Mouse (Mus musculus): ENCODE measurements around the gene Fbxl7. TPM values are rescaled to one million over a fixed set of nuclear protein-coding genes. Genes with fewer than 3 reads are reported as not detected.

Fbxl7 gene
- polyA plus RNA-seq, 2 experiments, result 0.56 to 0.57 TPM

DNA sequence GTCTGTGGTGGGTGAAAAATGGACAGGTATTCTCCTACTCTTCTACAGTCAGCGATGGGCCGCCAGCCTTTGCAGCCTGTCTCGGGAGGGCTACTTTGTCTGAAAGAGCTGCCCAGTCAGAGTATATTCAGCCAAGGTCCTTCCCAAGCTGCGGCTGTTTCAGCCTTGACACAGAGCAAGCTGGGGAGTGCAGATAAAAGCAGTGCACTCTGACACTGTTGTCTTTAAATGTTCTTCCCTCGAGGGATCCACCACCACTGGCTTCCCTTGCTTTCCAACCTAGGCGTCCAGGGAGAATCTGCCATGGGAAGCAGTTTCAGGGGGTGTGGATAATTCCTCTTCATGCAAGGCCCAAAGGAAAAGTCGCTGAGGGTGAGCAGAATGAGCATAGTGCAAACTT is 177.4 kb downstream of the Fbxl7 start:
- TF ChIP-seq EP300 (IDR thresholded peaks at IDR 0.05; ENCODE audit: low read depth) (no peak), CTCF (IDR thresholded peaks at IDR 0.05; ENCODE audit: low read depth) (no peak)
- H3K4me3 ChIP-seq (ENCODE audit: insufficient read depth in 1 of 2, low read depth in 2 of 2, low read length in 2 of 2), result no peak overlapping the region
- H3K27me3 ChIP-seq (ENCODE audit: control insufficient read depth, insufficient read depth, low read length), result no peaks in the 10 kb centered on the region
- DNase-seq (ENCODE audit: low read depth in 3 of 3, low spot score in 3 of 3) (no peak), ATAC-seq (ENCODE audit: insufficient read depth) (no peak)
- 30% methylated on average over 7 of the region's 7 CpGs for WGBS (ENCODE audit: insufficient replicate concordance)
- no peak overlapping the region for H3K4me2 ChIP-seq (ENCODE audit: low read depth)
- H3K9ac ChIP-seq (replicated peaks), result no peak overlapping the region
- H3K9me3 ChIP-seq (ENCODE audit: control insufficient read depth, low read length), result no peaks in the 10 kb centered on the region
- no peaks in the 10 kb centered on the region for H3K36me3 ChIP-seq (replicated peaks; ENCODE audit: control insufficient read depth, insufficient read depth, low read depth)
- H3K4me1 ChIP-seq (replicated peaks; ENCODE audit: control insufficient read depth in 2 of 2, insufficient read depth in 2 of 2, low read length in 1 of 2), result peaks cover 0 to 4% of the 10 kb centered on the region in 2 experiments; a peak in 2 of 4 replicates
- H3K27ac ChIP-seq, result no peak overlapping the region

DNA sequence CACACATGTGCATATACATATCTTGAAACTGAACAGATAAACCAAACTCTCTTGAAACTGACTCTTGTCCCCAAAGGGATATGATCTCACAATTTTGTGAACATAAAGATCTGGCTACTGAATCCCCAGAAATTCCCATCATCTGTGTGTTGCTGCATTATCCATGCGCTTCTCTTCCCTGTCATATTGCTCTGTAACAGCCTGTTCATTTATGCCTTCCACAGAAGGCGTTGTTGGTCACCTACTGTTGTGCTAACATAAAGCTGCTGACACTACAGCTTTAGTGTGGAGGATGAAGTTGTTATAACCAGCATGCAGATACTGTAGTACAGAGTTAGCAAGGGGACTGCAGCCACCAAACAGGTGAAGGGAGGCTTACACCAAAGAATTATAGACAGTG is 179.2 kb downstream of the Fbxl7 start:
- 68% methylated on average over 2 of the region's 2 CpGs for WGBS (ENCODE audit: insufficient replicate concordance)
- Histone ChIP-seq H3K27me3 (ENCODE audit: control insufficient read depth, insufficient read depth, low read length) (no peaks in the 10 kb centered on the region), H3K36me3 (replicated peaks; ENCODE audit: control insufficient read depth, insufficient read depth, low read depth) (no peaks in the 10 kb centered on the region), H3K27ac (no peak overlapping the region), H3K9me3 (ENCODE audit: control insufficient read depth, low read length) (no peaks in the 10 kb centered on the region), H3K9ac (replicated peaks) (no peak overlapping the region), H3K4me2 (ENCODE audit: low read depth) (no peak overlapping the region), H3K4me1 (replicated peaks; ENCODE audit: control insufficient read depth in 2 of 2, insufficient read depth in 2 of 2, low read length in 1 of 2) (peaks cover 0 to 4% of the 10 kb centered on the region in 2 experiments; a peak in 2 of 4 replicates), H3K4me3 (ENCODE audit: insufficient read depth in 1 of 2, low read depth in 2 of 2, low read length in 2 of 2) (no peak overlapping the region)
- TF ChIP-seq EP300 (IDR thresholded peaks at IDR 0.05; ENCODE audit: low read depth) (no peak), CTCF (IDR thresholded peaks at IDR 0.05; ENCODE audit: low read depth) (no peak)
- ATAC-seq (ENCODE audit: insufficient read depth) (no peak), DNase-seq (ENCODE audit: low read depth in 3 of 3, low spot score in 3 of 3) (no peak)

DNA sequence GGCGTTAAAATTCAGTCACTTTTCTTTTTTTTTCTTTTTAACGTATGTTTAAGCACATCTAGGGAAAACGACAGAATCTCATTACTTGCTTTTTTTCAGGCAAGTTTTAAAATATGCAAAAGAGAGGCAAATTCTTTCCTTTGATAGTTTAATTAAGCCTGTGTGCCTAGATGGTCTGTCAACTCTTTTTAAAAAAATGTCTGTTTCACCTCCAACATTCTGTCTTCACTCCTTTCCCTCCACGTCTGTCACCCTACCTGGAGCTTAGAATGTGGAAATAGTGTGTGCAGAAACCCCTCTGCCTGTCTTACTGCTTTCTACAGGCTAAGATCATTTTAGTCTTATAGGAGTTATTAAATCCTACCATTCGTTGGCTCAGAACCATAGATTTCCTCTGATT is 179.7 kb downstream of the Fbxl7 start:
- DNase-seq (ENCODE audit: low read depth in 3 of 3, low spot score in 3 of 3), result no peak

DNA sequence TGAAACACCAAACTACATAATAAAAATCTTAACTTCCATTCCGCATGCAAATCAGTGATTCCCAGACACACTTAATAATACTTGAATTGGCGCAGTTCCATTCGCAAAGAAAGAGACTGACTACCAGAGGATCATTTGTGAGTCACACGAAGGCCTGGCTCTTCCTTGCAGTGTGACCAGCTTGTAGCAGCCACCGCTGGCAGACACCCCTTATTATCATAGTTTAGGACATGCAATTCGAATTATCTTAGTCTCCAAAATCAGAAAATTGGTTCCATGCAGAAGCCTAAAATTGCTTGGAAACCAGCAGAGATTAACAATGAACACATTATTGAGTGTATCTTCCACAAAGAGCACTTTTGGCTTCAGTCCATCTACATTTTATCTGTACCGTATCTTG is 183.1 kb downstream of the Fbxl7 start:
- H3K36me3 ChIP-seq (replicated peaks; ENCODE audit: control insufficient read depth, insufficient read depth, low read depth), result no peaks in the 10 kb centered on the region
- no peaks in the 10 kb centered on the region; a peak in 1 of 4 replicates for H3K4me1 ChIP-seq (replicated peaks; ENCODE audit: control insufficient read depth in 2 of 2, insufficient read depth in 2 of 2, low read length in 1 of 2)
- no peaks in the 10 kb centered on the region for H3K9me3 ChIP-seq (ENCODE audit: control insufficient read depth, low read length)
- H3K27me3 ChIP-seq (ENCODE audit: control insufficient read depth, insufficient read depth, low read length), result no peaks in the 10 kb centered on the region
- H3K9ac ChIP-seq (replicated peaks), result no peak overlapping the region
- no peak overlapping the region for H3K27ac ChIP-seq
- TF ChIP-seq CTCF (IDR thresholded peaks at IDR 0.05; ENCODE audit: low read depth), result no peak
- TF ChIP-seq EP300 (IDR thresholded peaks at IDR 0.05; ENCODE audit: low read depth), result no peak
- H3K4me2 ChIP-seq (ENCODE audit: low read depth), result no peak overlapping the region
- H3K4me3 ChIP-seq (ENCODE audit: insufficient read depth in 1 of 2, low read depth in 2 of 2, low read length in 2 of 2), result no peak overlapping the region
- WGBS (ENCODE audit: insufficient replicate concordance), result 62% methylated on average over 7 of the region's 7 CpGs
- ATAC-seq (ENCODE audit: insufficient read depth) (no peak), DNase-seq (ENCODE audit: low read depth in 3 of 3, low spot score in 3 of 3) (no peak)

More for the DNA sequence above, 179.7 kb downstream of the Fbxl7 start:
- Histone ChIP-seq H3K36me3 (replicated peaks; ENCODE audit: control insufficient read depth, insufficient read depth, low read depth) (no peaks in the 10 kb centered on the region), H3K4me3 (ENCODE audit: insufficient read depth in 1 of 2, low read depth in 2 of 2, low read length in 2 of 2) (no peak overlapping the region), H3K4me1 (replicated peaks; ENCODE audit: control insufficient read depth in 2 of 2, insufficient read depth in 2 of 2, low read length in 1 of 2) (peaks cover 0 to 4% of the 10 kb centered on the region in 2 experiments; a peak in 2 of 4 replicates), H3K9me3 (ENCODE audit: control insufficient read depth, low read length) (no peaks in the 10 kb centered on the region), H3K27ac (no peak overlapping the region), H3K27me3 (ENCODE audit: control insufficient read depth, insufficient read depth, low read length) (no peaks in the 10 kb centered on the region), H3K9ac (replicated peaks) (no peak overlapping the region), H3K4me2 (ENCODE audit: low read depth) (no peak overlapping the region)
- TF ChIP-seq EP300 (IDR thresholded peaks at IDR 0.05; ENCODE audit: low read depth), result no peak
- TF ChIP-seq CTCF (IDR thresholded peaks at IDR 0.05; ENCODE audit: low read depth), result no peak
- ATAC-seq (ENCODE audit: insufficient read depth), result no peak
- WGBS (ENCODE audit: insufficient replicate concordance), result 57% methylated on average over 5 of the region's 5 CpGs

DNA sequence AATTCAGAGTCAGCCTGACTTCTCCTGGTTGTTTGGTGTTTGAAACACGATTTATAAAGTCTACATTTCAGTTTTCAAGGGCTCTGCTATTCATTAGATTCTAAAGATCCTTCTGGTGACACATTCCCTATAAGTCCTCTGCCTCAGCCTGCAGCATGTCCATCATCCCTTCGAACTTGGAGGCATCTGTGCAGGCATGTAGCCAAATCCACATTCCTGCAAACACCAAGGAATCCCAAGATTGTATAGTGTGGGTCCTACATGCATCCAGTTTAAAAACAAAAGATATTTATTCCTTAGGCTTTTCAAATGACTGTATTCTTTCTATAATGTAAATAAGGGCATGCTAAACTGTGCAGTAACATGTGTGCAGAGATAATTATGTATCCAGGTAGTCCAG is 190.4 kb downstream of the Fbxl7 start:
- WGBS (ENCODE audit: insufficient replicate concordance), result 28% methylated on average over 2 of the region's 2 CpGs
- ATAC-seq (ENCODE audit: insufficient read depth) (no peak), DNase-seq (ENCODE audit: low read depth in 3 of 3, low spot score in 3 of 3) (no peak)
- Histone ChIP-seq H3K27ac (no peak overlapping the region), H3K4me1 (replicated peaks; ENCODE audit: control insufficient read depth in 2 of 2, insufficient read depth in 2 of 2, low read length in 1 of 2) (no peaks in the 10 kb centered on the region), H3K9ac (replicated peaks) (no peak overlapping the region), H3K4me3 (ENCODE audit: insufficient read depth in 1 of 2, low read depth in 2 of 2, low read length in 2 of 2) (no peak overlapping the region), H3K4me2 (ENCODE audit: low read depth) (no peak overlapping the region), H3K36me3 (replicated peaks; ENCODE audit: control insufficient read depth, insufficient read depth, low read depth) (no peaks in the 10 kb centered on the region), H3K27me3 (ENCODE audit: control insufficient read depth, insufficient read depth, low read length) (no peaks in the 10 kb centered on the region), H3K9me3 (ENCODE audit: control insufficient read depth, low read length) (no peaks in the 10 kb centered on the region)
- TF ChIP-seq EP300 (IDR thresholded peaks at IDR 0.05; ENCODE audit: low read depth), result no peak
- TF ChIP-seq CTCF (IDR thresholded peaks at IDR 0.05; ENCODE audit: low read depth), result no peak

Measured in liver, embryonic 14.5 days (tissue).